Mouse (Mus musculus): ENCODE data around the gene Arhgef3. TPM values are rescaled to one million over a fixed set of nuclear protein-coding genes. Genes with fewer than 3 reads are reported as not detected.

The Arhgef3 gene
- total RNA-seq, 1 experiment, result 7.6 TPM

GRCm38 (mm10) chr14:27308761-27309160 is 194.1 kb downstream of the Arhgef3 start:
- no peak for DNase-seq (ENCODE audit: low read depth, low spot score)
- Histone ChIP-seq H3K9ac (ENCODE audit: insufficient read depth, low read depth, low read length, poor library complexity, severe bottlenecking) (no peak overlapping the region), H3K4me3 (ENCODE audit: insufficient read depth in 1 of 2, low read depth in 1 of 2, low read length in 2 of 2, poor library complexity in 1 of 2, severe bottlenecking in 1 of 2) (no peak overlapping the region), H3K27ac (ENCODE audit: insufficient read depth, low read depth, low read length, poor library complexity, severe bottlenecking) (no peak overlapping the region), H3K36me3 (ENCODE audit: control insufficient read depth, insufficient read depth, low read length, poor library complexity, severe bottlenecking) (no peaks in the 10 kb centered on the region), H3K4me1 (ENCODE audit: control insufficient read depth in 2 of 2, insufficient read depth in 2 of 2, low read length in 2 of 2, poor library complexity in 1 of 2) (no peaks in the 10 kb centered on the region), H3K9me3 (ENCODE audit: control insufficient read depth, insufficient read depth, low read depth, low read length) (no peaks in the 10 kb centered on the region)
- TF ChIP-seq MAFK (IDR thresholded peaks at IDR 0.05; ENCODE audit: insufficient read depth, low read depth, low read length) (no peak), ZNF384 (IDR thresholded peaks at IDR 0.05; ENCODE audit: low read depth, low read length) (no peak), CHD2 (IDR thresholded peaks at IDR 0.05; ENCODE audit: low read depth, low read length) (no peak), HCFC1 (IDR thresholded peaks at IDR 0.05; ENCODE audit: borderline replicate concordance, insufficient read depth, low read length) (no peak), ZC3H11A (IDR thresholded peaks at IDR 0.05; ENCODE audit: borderline replicate concordance, low read depth, low read length) (no peak)
- in situ Hi-C loops (cut with MboI; ENCODE audit: low sequenced_read_pairs in 2 of 2, unreplicated experiment in 2 of 2), result no loop called here

- no peaks in the 10 kb centered on the region for H3K36me3 ChIP-seq (ENCODE audit: control insufficient read depth, insufficient read depth, low read length, poor library complexity, severe bottlenecking)
Measured at GRCm38 (mm10) chr14:27310559-27311242, 196.0 kb downstream of the Arhgef3 start.

DNA sequence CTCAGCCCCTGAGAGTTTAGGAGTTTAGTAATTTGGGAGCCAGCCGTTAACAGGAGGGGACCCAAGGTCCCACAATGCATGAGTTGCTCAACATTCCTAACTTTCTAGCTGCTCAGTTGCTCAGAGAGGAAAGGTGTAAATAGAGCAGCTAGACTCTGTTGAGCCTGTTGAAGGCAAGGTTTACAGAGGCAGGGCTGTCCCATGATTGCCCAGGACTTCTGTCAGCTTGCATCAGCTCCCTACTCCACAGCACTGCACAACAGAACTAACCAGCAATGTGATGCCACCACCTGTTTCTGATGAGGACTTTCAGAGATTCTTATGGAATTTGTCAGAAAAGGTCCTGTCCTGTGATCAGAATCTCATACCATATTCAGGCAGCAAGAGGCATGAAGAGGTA is 197.7 kb downstream of the Arhgef3 start:
- Histone ChIP-seq H3K4me1 (ENCODE audit: control insufficient read depth in 2 of 2, insufficient read depth in 2 of 2, low read length in 2 of 2, poor library complexity in 1 of 2) (peaks cover 0 to 7% of the 10 kb centered on the region in 2 experiments; a peak in 2 of 4 replicates), H3K27ac (ENCODE audit: insufficient read depth, low read depth, low read length, poor library complexity, severe bottlenecking) (no peak overlapping the region), H3K36me3 (ENCODE audit: control insufficient read depth, insufficient read depth, low read length, poor library complexity, severe bottlenecking) (no peaks in the 10 kb centered on the region), H3K4me3 (ENCODE audit: insufficient read depth in 1 of 2, low read depth in 1 of 2, low read length in 2 of 2, poor library complexity in 1 of 2, severe bottlenecking in 1 of 2) (no peak overlapping the region), H3K9ac (ENCODE audit: insufficient read depth, low read depth, low read length, poor library complexity, severe bottlenecking) (no peak overlapping the region), H3K9me3 (ENCODE audit: control insufficient read depth, insufficient read depth, low read depth, low read length) (no peaks in the 10 kb centered on the region)
- TF ChIP-seq ZNF384 (IDR thresholded peaks at IDR 0.05; ENCODE audit: low read depth, low read length), result no peak
- TF ChIP-seq MAFK (IDR thresholded peaks at IDR 0.05; ENCODE audit: insufficient read depth, low read depth, low read length), result no peak
- TF ChIP-seq HCFC1 (IDR thresholded peaks at IDR 0.05; ENCODE audit: borderline replicate concordance, insufficient read depth, low read length), result no peak
- TF ChIP-seq CHD2 (IDR thresholded peaks at IDR 0.05; ENCODE audit: low read depth, low read length), result no peak
- no peak for DNase-seq (ENCODE audit: low read depth, low spot score)
- in situ Hi-C loops (cut with MboI; ENCODE audit: low sequenced_read_pairs in 2 of 2, unreplicated experiment in 2 of 2), result no loop called here

More at GRCm38 (mm10) chr14:27310559-27311242, 196.0 kb downstream of the Arhgef3 start:
- Histone ChIP-seq H3K4me1 (ENCODE audit: control insufficient read depth in 2 of 2, insufficient read depth in 2 of 2, low read length in 2 of 2, poor library complexity in 1 of 2) (peaks cover 0 to 2% of the 10 kb centered on the region in 2 experiments; a peak in 1 of 4 replicates), H3K4me3 (ENCODE audit: insufficient read depth in 1 of 2, low read depth in 1 of 2, low read length in 2 of 2, poor library complexity in 1 of 2, severe bottlenecking in 1 of 2) (no peak overlapping the region), H3K27ac (ENCODE audit: insufficient read depth, low read depth, low read length, poor library complexity, severe bottlenecking) (no peak overlapping the region), H3K9ac (ENCODE audit: insufficient read depth, low read depth, low read length, poor library complexity, severe bottlenecking) (no peak overlapping the region), H3K9me3 (ENCODE audit: control insufficient read depth, insufficient read depth, low read depth, low read length) (no peaks in the 10 kb centered on the region)
- no peak for TF ChIP-seq HCFC1 (IDR thresholded peaks at IDR 0.05; ENCODE audit: borderline replicate concordance, insufficient read depth, low read length)
- TF ChIP-seq CHD2 (IDR thresholded peaks at IDR 0.05; ENCODE audit: low read depth, low read length), result no peak
- no peak for TF ChIP-seq ZNF384 (IDR thresholded peaks at IDR 0.05; ENCODE audit: low read depth, low read length)
- TF ChIP-seq ZC3H11A (IDR thresholded peaks at IDR 0.05; ENCODE audit: borderline replicate concordance, low read depth, low read length), result no peak
- no peak for TF ChIP-seq MAFK (IDR thresholded peaks at IDR 0.05; ENCODE audit: insufficient read depth, low read depth, low read length)
- DNase-seq (ENCODE audit: low read depth, low spot score), result no peak
- in situ Hi-C loops (cut with MboI; ENCODE audit: low sequenced_read_pairs in 2 of 2, unreplicated experiment in 2 of 2), result no loop called here

GRCm38 (mm10) chr14:27315737-27316136 is 201.0 kb downstream of the Arhgef3 start:
- no peak overlapping the region for H3K4me3 ChIP-seq (ENCODE audit: insufficient read depth in 1 of 2, low read depth in 1 of 2, low read length in 2 of 2, poor library complexity in 1 of 2, severe bottlenecking in 1 of 2)
- H3K27ac ChIP-seq (ENCODE audit: insufficient read depth, low read depth, low read length, poor library complexity, severe bottlenecking), result no peak overlapping the region
- DNase-seq (ENCODE audit: low read depth, low spot score), result no peak
- TF ChIP-seq CHD2 (IDR thresholded peaks at IDR 0.05; ENCODE audit: low read depth, low read length), result no peak
- TF ChIP-seq ZC3H11A (IDR thresholded peaks at IDR 0.05; ENCODE audit: borderline replicate concordance, low read depth, low read length), result no peak
- no peak for TF ChIP-seq MAFK (IDR thresholded peaks at IDR 0.05; ENCODE audit: insufficient read depth, low read depth, low read length)
- no peak for TF ChIP-seq HCFC1 (IDR thresholded peaks at IDR 0.05; ENCODE audit: borderline replicate concordance, insufficient read depth, low read length)
- TF ChIP-seq ZNF384 (IDR thresholded peaks at IDR 0.05; ENCODE audit: low read depth, low read length), result no peak
- in situ Hi-C loops (cut with MboI; ENCODE audit: low sequenced_read_pairs in 2 of 2, unreplicated experiment in 2 of 2), result no loop called here
- no peak overlapping the region for H3K9ac ChIP-seq (ENCODE audit: insufficient read depth, low read depth, low read length, poor library complexity, severe bottlenecking)
- H3K4me1 ChIP-seq (ENCODE audit: control insufficient read depth in 2 of 2, insufficient read depth in 2 of 2, low read length in 2 of 2, poor library complexity in 1 of 2), result peaks cover 0 to 7% of the 10 kb centered on the region in 2 experiments; a peak in 2 of 4 replicates
- H3K36me3 ChIP-seq (ENCODE audit: control insufficient read depth, insufficient read depth, low read length, poor library complexity, severe bottlenecking), result no peaks in the 10 kb centered on the region
- H3K9me3 ChIP-seq (ENCODE audit: control insufficient read depth, insufficient read depth, low read depth, low read length), result no peaks in the 10 kb centered on the region

All from ES-E14 (cell line).